Mouse (Mus musculus) midbrain, embryonic 11.5 days (tissue): ENCODE data around the gene Olfr150. TPM values are rescaled to one million over a fixed set of nuclear protein-coding genes. Genes with fewer than 3 reads are reported as not detected.

Experiments used
- polyA plus RNA-seq: library from polyadenylated mRNA; unstranded; fragments of >200 nt; fragmentation: Nextera tagmentation; extraction: Ambion mirVana; gene quantifications from 2 replicates; pipeline ENCODE4 v1.2.1, GENCODE M21; 2014

Gene Olfr150
- polyA plus RNA-seq, 1 experiment from 2014 or later = not detected

Other genes with a start within 250 kb of the Olfr150 start
- gene Olfr44, start 237.0 kb upstream of the Olfr150 start, polyA plus RNA-seq = not detected in 2 replicates
- not detected in 2 replicates for gene Olfr957, start 215.2 kb upstream of the Olfr150 start, polyA plus RNA-seq
- not detected in 2 replicates for gene Olfr958, start 176.9 kb upstream of the Olfr150 start, polyA plus RNA-seq
- not detected in 2 replicates for gene Olfr959, start 155.4 kb upstream of the Olfr150 start, polyA plus RNA-seq
- 12.2 and 17.0 TPM in 2 replicates for gene AW551984, start 126.6 kb upstream of the Olfr150 start, polyA plus RNA-seq
- not detected in 2 replicates for gene Olfr148, start 120.3 kb upstream of the Olfr150 start, polyA plus RNA-seq
- gene Olfr960, start 109.6 kb upstream of the Olfr150 start, polyA plus RNA-seq = not detected in 2 replicates
- not detected in 2 replicates for gene Olfr961, start 85.9 kb upstream of the Olfr150 start, polyA plus RNA-seq
- not detected in 2 replicates for gene Olfr963, start 63.8 kb upstream of the Olfr150 start, polyA plus RNA-seq
- gene Olfr149, start 23.9 kb upstream of the Olfr150 start, polyA plus RNA-seq = 0.07 TPM in 1 of 2 replicates, not detected in the other
- gene Olfr965, start 19.6 kb upstream of the Olfr150 start, polyA plus RNA-seq = not detected in 2 replicates
- not detected in 2 replicates for gene Olfr967, start 15.3 kb downstream of the Olfr150 start, polyA plus RNA-seq
- gene Olfr968, start 52.3 kb downstream of the Olfr150 start, polyA plus RNA-seq = not detected in 2 replicates
- not detected in 2 replicates for gene Olfr969, start 60.0 kb downstream of the Olfr150 start, polyA plus RNA-seq
- not detected in 2 replicates for gene Olfr970, start 77.9 kb downstream of the Olfr150 start, polyA plus RNA-seq
- not detected in 2 replicates for gene Olfr971, start 105.9 kb downstream of the Olfr150 start, polyA plus RNA-seq
- not detected in 2 replicates for gene Olfr972, start 135.4 kb downstream of the Olfr150 start, polyA plus RNA-seq
- gene Olfr229, start 176.4 kb downstream of the Olfr150 start, polyA plus RNA-seq = not detected in 2 replicates
- not detected in 2 replicates for gene Olfr974, start 206.5 kb downstream of the Olfr150 start, polyA plus RNA-seq
- not detected in 2 replicates for gene Olfr975, start 221.1 kb downstream of the Olfr150 start, polyA plus RNA-seq
- gene Olfr976, start 230.2 kb downstream of the Olfr150 start, polyA plus RNA-seq = not detected in 2 replicates